Mouse (Mus musculus) C2C12 (cell line): ENCODE results near the gene Phf11b.

ENCODE experiments used
- CEBPB ChIP-seq: IDR thresholded peaks from one replicate; pipeline ENCODE4 v1.6.1; 2011; ENCODE audit warnings: low read depth, mild to moderate bottlenecking, control low read depth, moderate library complexity
- CTCF ChIP-seq: IDR thresholded peaks from one replicate; pipeline ENCODE4 v1.5.1; 2011; ENCODE audit not compliant: control insufficient read depth, insufficient read depth, insufficient read length
- FOSL1 ChIP-seq: IDR thresholded peaks from one replicate; pipeline ENCODE4 v1.8.0; 2011; ENCODE audit warnings: mild to moderate bottlenecking, low read length; ENCODE audit not compliant: poor library complexity, insufficient read depth, severe bottlenecking
- MAX ChIP-seq: IDR thresholded peaks from one replicate; pipeline ENCODE4 v1.6.1; 2011; ENCODE audit warnings: mild to moderate bottlenecking, control low read depth
- MYOG ChIP-seq: IDR thresholded peaks from one replicate; pipeline ENCODE4 v1.6.1; 2011; ENCODE audit not compliant: control insufficient read depth, insufficient read length; ENCODE audit errors: extremely low read depth
- USF1 ChIP-seq: IDR thresholded peaks from one replicate; pipeline ENCODE4 v1.6.1; 2011; ENCODE audit warnings: low read depth, mild to moderate bottlenecking, control low read depth, moderate library complexity

GRCm38 (mm10) chr14:59339541-59339940 lies 1.6 kb downstream of the Phf11b start:
- no peak for TF ChIP-seq CTCF
- TF ChIP-seq MAX, result no peak
- no peak for TF ChIP-seq CEBPB
- no peak for TF ChIP-seq USF1
- no peak for TF ChIP-seq MYOG
- no peak for TF ChIP-seq FOSL1
